Mouse (Mus musculus) adipocyte (in vitro differentiated cells): ENCODE measurements around the gene Kctd13.

Experiments
- DNase-seq: peaks from one replicate; pipeline ENCODE4 v3.0.0-alpha.2; 2016; ENCODE audit warnings: low spot score

Kctd13 gene

GRCm38 (mm10) chr7:126941801-126942200 lies 13.1 kb downstream of the Kctd13 start:
- DNase-seq, result no peak

- DNase-seq, result peak; percentile 41
Measured at GRCm38 (mm10) chr7:126946530-126946929, 17.9 kb downstream of the Kctd13 start.

- no peak for DNase-seq
Measured at GRCm38 (mm10) chr7:126948626-126949025, 19.9 kb downstream of the Kctd13 start.

- no peak for DNase-seq
Measured at GRCm38 (mm10) chr7:126949403-126949792, 20.7 kb downstream of the Kctd13 start, which contains the start of gene Asphd1. Gene Asphd1 (minus strand): TSS chr7:126949582.

GRCm38 (mm10) chr7:126949793-126950646 lies 21.3 kb downstream of the Kctd13 start, which contains the start of gene Sez6l2:
Gene Sez6l2 (plus strand): TSS chr7:126950563.
- DNase-seq, result peak; percentile 68

GRCm38 (mm10) chr7:126950647-126951615 lies 22.3 kb downstream of the Kctd13 start:
- no peak for DNase-seq

- no peak for DNase-seq
Measured at GRCm38 (mm10) chr7:126951741-126952140, 23.1 kb downstream of the Kctd13 start.

- DNase-seq, result no peak
Measured at GRCm38 (mm10) chr7:126952646-126953045, 24.0 kb downstream of the Kctd13 start.

- no peak for DNase-seq
Measured at GRCm38 (mm10) chr7:126955125-126955524, 26.4 kb downstream of the Kctd13 start.

- DNase-seq, result no peak
Measured at GRCm38 (mm10) chr7:126959780-126960179, 31.1 kb downstream of the Kctd13 start.

GRCm38 (mm10) chr7:126961095-126961494 lies 32.4 kb downstream of the Kctd13 start:
- no peak for DNase-seq

GRCm38 (mm10) chr7:126961965-126962364 lies 33.3 kb downstream of the Kctd13 start:
- no peak for DNase-seq

- DNase-seq, result peak; percentile 35
Measured at GRCm38 (mm10) chr7:126963548-126964286, 35.0 kb downstream of the Kctd13 start.

GRCm38 (mm10) chr7:126965568-126965967 lies 36.9 kb downstream of the Kctd13 start:
- DNase-seq, result no peak

GRCm38 (mm10) chr7:126967361-126967760 lies 38.7 kb downstream of the Kctd13 start:
- DNase-seq, result no peak

GRCm38 (mm10) chr7:126975493-126975892 lies 46.8 kb downstream of the Kctd13 start:
- no peak for DNase-seq

- no peak for DNase-seq
Measured at GRCm38 (mm10) chr7:126975893-126975949, 47.0 kb downstream of the Kctd13 start, which contains the start of gene Cdipt. Gene Cdipt (plus strand): TSS chr7:126975914.

- DNase-seq, result peak; percentile 93
Measured at GRCm38 (mm10) chr7:126975950-126976866, 47.5 kb downstream of the Kctd13 start, which contains the start of gene Cdiptos. Gene Cdiptos (minus strand): TSS chr7:126976098.

- DNase-seq, result peak; percentile 4
Measured at GRCm38 (mm10) chr7:126976878-126977459, 48.3 kb downstream of the Kctd13 start.

GRCm38 (mm10) chr7:126978841-126979240 lies 50.2 kb downstream of the Kctd13 start:
- no peak for DNase-seq

- DNase-seq, result no peak
Measured at GRCm38 (mm10) chr7:126981601-126982000, 52.9 kb downstream of the Kctd13 start.
